Mouse (Mus musculus): ENCODE results near the gene Tmem246.

- TF ChIP-seq E2F4 (IDR thresholded peaks at IDR 0.05; ENCODE audit: insufficient read depth) (no peak), POLR2A (IDR thresholded peaks at IDR 0.05; ENCODE audit: insufficient read length, low read depth) (no peak), POLR2AphosphoS2 (IDR thresholded peaks at IDR 0.05; ENCODE audit: insufficient read length, low read depth) (no peak), MYOG (IDR thresholded peaks at IDR 0.05; ENCODE audit: control insufficient read depth in 1 of 3, insufficient read depth in 1 of 3, insufficient read length in 2 of 3, low read depth in 2 of 3) (no peak), MAX (IDR thresholded peaks at IDR 0.05; ENCODE audit: low read depth) (no peak), REST (IDR thresholded peaks at IDR 0.05; ENCODE audit: insufficient read depth, insufficient read length) (no peak), USF1 (IDR thresholded peaks at IDR 0.05; ENCODE audit: low read depth) (no peak), MYOD1 (IDR thresholded peaks at IDR 0.05; ENCODE audit: control insufficient read depth in 1 of 3, insufficient read length in 2 of 3, low read depth in 2 of 3) (no peak), SRF (IDR thresholded peaks at IDR 0.05; ENCODE audit: control insufficient read depth, insufficient read length, low read depth) (no peak), TCF12 (IDR thresholded peaks at IDR 0.05; ENCODE audit: insufficient read depth, poor library complexity, severe bottlenecking) (no peak)
Observed at GRCm38 (mm10) chr4:49604016-49604546, 6.4 kb upstream of the Tmem246 start.

All from myocyte (in vitro differentiated cells).